Mouse (Mus musculus) MEL (cell line): ENCODE results near the gene Dhrs3.

Source experiments
- CTCF ChIP-seq, 3 experiments: IDR thresholded peaks in 2 of 3; conservative IDR thresholded peaks in 1 of 3; 2 replicates each; pipeline ENCODE4 v1.5.1; 2011 to 2012; ENCODE audit warnings: low read length in 3 of 3, low read depth in 2 of 3, mild to moderate bottlenecking in 2 of 3, improper control_type of control experiment in 1 of 3, inconsistent platforms in 1 of 3, mixed read lengths in 1 of 3, moderate library complexity in 1 of 3; ENCODE audit not compliant: control insufficient read depth in 1 of 3, insufficient read depth in 1 of 3, poor library complexity in 1 of 3, severe bottlenecking in 1 of 3
- ETS1 ChIP-seq: IDR thresholded peaks from 2 replicates; pipeline ENCODE4 v1.6.1; 2012; ENCODE audit warnings: low read depth, mild to moderate bottlenecking, inconsistent platforms, low read length, improper control_type of control experiment, moderate library complexity
- MAX ChIP-seq: IDR thresholded peaks from 2 replicates; pipeline ENCODE4 v1.6.1; 2011; ENCODE audit warnings: low read length, improper control_type of control experiment
- POLR2AphosphoS5 ChIP-seq: IDR thresholded peaks from 2 replicates; pipeline ENCODE4 v1.6.1; 2012; ENCODE audit warnings: low read depth, borderline replicate concordance, mild to moderate bottlenecking, inconsistent platforms, low read length, moderate library complexity, mixed read lengths
- UBTF ChIP-seq: IDR thresholded peaks from 2 replicates; pipeline ENCODE4 v1.6.1; 2012; ENCODE audit warnings: low read depth, mild to moderate bottlenecking, inconsistent platforms, low read length, improper control_type of control experiment, moderate library complexity, borderline replicate concordance; ENCODE audit not compliant: insufficient read depth

DNA sequence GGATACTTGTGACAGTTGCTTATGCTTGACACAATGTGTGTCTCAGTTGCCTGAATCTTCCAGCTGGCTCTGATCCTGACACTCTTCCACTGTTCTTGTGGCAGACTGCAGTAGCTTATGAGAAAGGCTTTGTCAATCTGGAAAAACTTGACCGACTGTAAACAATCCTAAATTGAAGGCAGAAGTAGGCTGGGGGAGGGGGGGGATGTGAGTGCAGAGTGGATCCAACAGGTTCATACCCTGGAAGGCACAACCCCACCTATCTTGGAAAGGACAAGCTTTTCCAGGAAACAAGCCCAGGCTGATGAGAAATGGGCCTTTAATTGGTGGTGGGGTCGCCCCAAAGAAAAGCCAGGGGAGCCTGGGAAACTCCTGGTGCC, 2.6 kb downstream of the Dhrs3 start:
- TF ChIP-seq CTCF (IDR thresholded peaks at IDR 0.05 in 2 of 3, conservative IDR thresholded peaks at IDR 0.05 in 1 of 3; ENCODE audit: control insufficient read depth in 1 of 3, insufficient read depth in 1 of 3, low read depth in 2 of 3, low read length in 3 of 3, poor library complexity in 1 of 3, severe bottlenecking in 1 of 3) = no peak
- no peak for TF ChIP-seq MAX
- TF ChIP-seq POLR2AphosphoS5 = no peak
- no peak for TF ChIP-seq ETS1
- no peak for TF ChIP-seq UBTF
